Mouse (Mus musculus) kidney, postnatal 0 days (tissue): ENCODE results near the gene Il10rb. TPM values are rescaled to one million over a fixed set of nuclear protein-coding genes. Genes with fewer than 3 reads are reported as not detected.

Experiments
- ATAC-seq: fragments of 200-750 bp; cut with Nextera tagmentation; replicated peaks from 2 replicates; pipeline ENCODE4 v1.8.0; 2017; ENCODE audit warnings: low read depth, moderate number of reproducible peaks, moderate TSS enrichment, moderate library complexity; ENCODE audit not compliant: low FRiP score
- DNase-seq: peaks from one replicate; pipeline ENCODE4 v3.0.0-alpha.2; 2016; ENCODE audit warnings: low spot score
- H3K27ac ChIP-seq: fragments of 300-500 bp; sonication (generic); 2 replicates; pipeline ENCODE4 v1.5.1; 2014; ENCODE audit warnings: mild to moderate bottlenecking
- H3K27me3 ChIP-seq: fragments of 300-500 bp; sonication (generic); 2 replicates; pipeline ENCODE4 v1.6.1; 2014; ENCODE audit warnings: low read length, mixed read lengths; ENCODE audit not compliant: insufficient read depth
- H3K36me3 ChIP-seq: fragments of 300-500 bp; sonication (generic); 2 replicates; pipeline ENCODE4 v1.6.1; 2014; ENCODE audit warnings: low read length, mixed read lengths; ENCODE audit not compliant: insufficient read depth
- H3K4me1 ChIP-seq: fragments of 300-500 bp; sonication (generic); replicated peaks from 2 replicates; pipeline ENCODE4 v1.6.1; 2014; ENCODE audit warnings: antibody characterized with exemption, low read length, mixed read lengths; ENCODE audit not compliant: insufficient read depth
- H3K4me2 ChIP-seq: fragments of 300-500 bp; sonication (generic); 2 replicates; pipeline ENCODE4 v1.6.1; 2014; ENCODE audit warnings: mild to moderate bottlenecking, low read length, moderate library complexity, mixed read lengths
- H3K4me3 ChIP-seq: fragments of 300-500 bp; sonication (generic); replicated peaks from 2 replicates; pipeline ENCODE4 v1.5.1; 2014; ENCODE audit warnings: low read depth, low read length
- H3K9ac ChIP-seq: fragments of 300-500 bp; sonication (generic); 2 replicates; pipeline ENCODE4 v1.6.1; 2014; ENCODE audit warnings: low read depth, low read length
- H3K9me3 ChIP-seq: fragments of 300-500 bp; sonication (generic); replicated peaks from 2 replicates; pipeline ENCODE4 v1.6.1; 2016; ENCODE audit warnings: low read length, inconsistent platforms, mixed read lengths
- CTCF ChIP-seq: IDR thresholded peaks from 2 replicates; pipeline ENCODE4 v1.5.1; 2016; ENCODE audit warnings: antibody characterized with exemption, low read depth, mild to moderate bottlenecking, moderate library complexity
- WGBS: fragments of 180-500 bp; shearing (Covaris S2); extraction: QIAGEN DNeasy Blood & Tissue Kit; methylation state at CpG from one replicate; pipeline ENCODE4 v1.1.7; 2014; 5-methylcytosine and 5-hydroxymethylcytosine counted together
- polyA plus RNA-seq: library from polyadenylated mRNA; unstranded; fragments of >200 nt; fragmentation: Nextera tagmentation; extraction: Ambion mirVana; gene quantifications from 2 replicates; pipeline ENCODE4 v1.2.1, GENCODE M21; 2015

Il10rb gene
- polyA plus RNA-seq, 1 experiment from 2014 or later = 44.6 TPM

- ATAC-seq = peak; percentile 8; the same call in 1 of the 2 replicates
- H3K36me3 ChIP-seq = no peaks in the 10 kb centered on the region
- WGBS = 29% methylated on average over 13 of the region's 13 CpGs
These were observed 32.3 kb upstream of the Il10rb start for GRCm38 (mm10) chr16:91373473-91374252.

DNA sequence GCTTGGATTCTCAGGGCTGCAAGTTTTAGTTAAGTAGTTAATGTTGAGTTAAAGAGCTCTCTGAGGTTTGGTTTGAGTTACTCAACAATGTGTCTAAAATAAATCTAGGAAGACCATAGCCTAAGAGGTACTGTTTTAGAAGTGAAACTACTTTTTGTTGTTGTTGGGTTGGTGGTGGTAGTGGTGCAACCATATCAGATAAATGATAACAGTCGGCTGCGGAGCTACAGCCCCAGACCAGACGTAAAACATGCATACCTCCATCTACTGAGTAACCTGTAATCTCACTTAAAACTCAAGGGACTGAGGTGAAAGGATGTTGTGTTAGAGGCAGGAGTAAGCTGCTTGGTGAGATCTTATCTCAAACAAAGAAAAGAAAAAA, 31.7 kb upstream of the Il10rb start:
- Histone ChIP-seq H3K4me2 (peak overlapping the region; percentile 77), H3K27me3 (no peaks in the 10 kb centered on the region), H3K4me3 (no peak overlapping the region), H3K9ac (no peak overlapping the region), H3K27ac (0 out of 2 replicates have a peak overlapping the region, but pooled peaks have one; percentile 87), H3K36me3 (no peaks in the 10 kb centered on the region), H3K9me3 (no peaks in the 10 kb centered on the region), H3K4me1 (peaks cover 19% of the 10 kb centered on the region)
- no peak for TF ChIP-seq CTCF
- ATAC-seq (no peak), DNase-seq (no peak)
- WGBS = 77% methylated on average over 3 of the region's 3 CpGs

More at GRCm38 (mm10) chr16:91373473-91374252, 32.3 kb upstream of the Il10rb start:
- H3K4me2 ChIP-seq = peak overlapping the region; percentile 77
- H3K4me3 ChIP-seq = peak overlapping the region; percentile 73
- TF ChIP-seq CTCF = no peak
- H3K9ac ChIP-seq = peak overlapping the region; percentile 84
- H3K9me3 ChIP-seq = no peaks in the 10 kb centered on the region
- H3K27ac ChIP-seq = peak overlapping the region; percentile 87
- DNase-seq = no peak
- peaks cover 13% of the 10 kb centered on the region for H3K4me1 ChIP-seq
- no peaks in the 10 kb centered on the region for H3K27me3 ChIP-seq

DNA sequence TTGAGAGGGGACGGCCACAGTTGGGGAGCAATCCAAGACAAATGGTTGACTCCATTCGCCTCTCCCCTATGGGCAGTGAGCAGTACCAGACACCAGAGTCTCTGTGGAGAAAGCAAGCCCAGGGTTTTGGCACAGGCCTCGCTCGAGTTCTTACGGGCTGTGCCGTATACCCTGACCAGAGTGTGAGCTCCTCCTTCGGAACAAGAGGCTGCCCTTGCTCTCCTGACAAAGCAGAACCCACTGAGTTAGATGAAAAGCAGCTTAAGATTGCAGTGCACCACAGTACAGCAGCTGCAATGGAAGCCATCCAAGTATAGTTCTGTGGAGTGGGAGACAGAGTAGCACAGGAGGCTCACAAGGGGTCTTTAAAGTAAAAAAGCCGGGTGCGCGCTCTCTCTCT, 29.3 kb upstream of the Il10rb start:
- H3K4me3 ChIP-seq = no peak overlapping the region
- H3K4me2 ChIP-seq = no peak overlapping the region
- TF ChIP-seq CTCF = no peak
- ATAC-seq = no peak
- H3K27me3 ChIP-seq = no peaks in the 10 kb centered on the region
- no peak overlapping the region for H3K27ac ChIP-seq
- DNase-seq = no peak
- H3K9me3 ChIP-seq = no peaks in the 10 kb centered on the region
- WGBS = 85% methylated on average over 10 of the region's 10 CpGs
- peaks cover 24% of the 10 kb centered on the region for H3K4me1 ChIP-seq
- H3K9ac ChIP-seq = no peak overlapping the region
- no peaks in the 10 kb centered on the region for H3K36me3 ChIP-seq

- no peak for ATAC-seq
- Histone ChIP-seq H3K4me1 (peaks cover 23% of the 10 kb centered on the region), H3K27ac (peak overlapping the region; percentile 82), H3K27me3 (no peaks in the 10 kb centered on the region), H3K4me3 (no peak overlapping the region), H3K9me3 (no peaks in the 10 kb centered on the region), H3K36me3 (0 out of 2 replicates have a peak, but pooled peaks cover 4% of the 10 kb centered on the region), H3K9ac (no peak overlapping the region), H3K4me2 (peak overlapping the region; percentile 32)
- no peak for TF ChIP-seq CTCF
- WGBS = 21% methylated on average over 17 of the region's 17 CpGs
- peak; percentile 62 for DNase-seq
These were observed 27.5 kb upstream of the Il10rb start for GRCm38 (mm10) chr16:91378431-91378986.

GRCm38 (mm10) chr16:91378991-91379390, 27.0 kb upstream of the Il10rb start:
- Histone ChIP-seq H3K27ac (peak overlapping the region; percentile 82), H3K9me3 (no peaks in the 10 kb centered on the region), H3K4me1 (peaks cover 18% of the 10 kb centered on the region), H3K4me3 (no peak overlapping the region), H3K4me2 (peak overlapping the region; percentile 32), H3K9ac (no peak overlapping the region), H3K27me3 (no peaks in the 10 kb centered on the region), H3K36me3 (0 out of 2 replicates have a peak, but pooled peaks cover 6% of the 10 kb centered on the region)
- 15% methylated on average over 9 of the region's 9 CpGs for WGBS
- peak; percentile 68 for ATAC-seq
- TF ChIP-seq CTCF = no peak
- peak; percentile 48 for DNase-seq

DNA sequence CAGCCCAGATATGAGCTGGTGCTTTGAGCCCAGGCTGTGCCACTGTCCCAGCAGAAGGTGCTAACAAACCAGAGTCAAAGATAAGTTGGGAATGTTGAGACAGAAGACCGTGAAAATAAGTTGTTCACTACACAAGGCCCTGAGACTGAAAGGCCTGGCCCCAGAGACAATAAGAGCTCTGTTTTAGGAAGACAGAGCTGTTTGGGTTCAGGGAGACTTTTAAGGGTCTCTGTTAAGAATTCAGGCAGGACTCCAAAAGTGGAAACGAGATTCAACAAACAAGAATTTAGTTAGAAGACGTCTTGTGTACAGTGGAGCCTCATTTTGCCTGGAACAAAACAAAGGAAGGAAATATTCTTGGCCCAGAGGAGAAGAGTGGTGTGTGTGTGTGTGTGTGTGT, 26.6 kb upstream of the Il10rb start:
- H3K27ac ChIP-seq = peak overlapping the region; percentile 82
- no peak for DNase-seq
- H3K9ac ChIP-seq = no peak overlapping the region
- peak overlapping the region; percentile 32 for H3K4me2 ChIP-seq
- H3K9me3 ChIP-seq = no peaks in the 10 kb centered on the region
- peaks cover 15% of the 10 kb centered on the region for H3K4me1 ChIP-seq
- H3K36me3 ChIP-seq = 0 out of 2 replicates have a peak, but pooled peaks cover 9% of the 10 kb centered on the region
- no peaks in the 10 kb centered on the region for H3K27me3 ChIP-seq
- H3K4me3 ChIP-seq = no peak overlapping the region
- ATAC-seq = no peak
- TF ChIP-seq CTCF = no peak
- WGBS = 39% methylated on average over 3 of the region's 3 CpGs
